Mouse (Mus musculus) neural tube, embryonic 14.5 days (tissue): Measurements from ENCODE around the gene Hsd17b2. TPM values are rescaled to one million over a fixed set of nuclear protein-coding genes. Genes with fewer than 3 reads are reported as not detected.

Experiments
- ATAC-seq: fragments of 200-750 bp; cut with Nextera tagmentation; 2 replicates; pipeline ENCODE4 v1.8.0; 2017; ENCODE audit warnings: low read depth, mild to moderate bottlenecking, moderate TSS enrichment, moderate library complexity
- H3K27ac ChIP-seq: fragments of 300-500 bp; sonication (generic); 2 replicates; pipeline ENCODE4 v1.5.1; 2014; ENCODE audit warnings: low read depth, mild to moderate bottlenecking, control low read depth, low read length, moderate library complexity, mixed read lengths
- H3K27me3 ChIP-seq: fragments of 300-500 bp; sonication (generic); 2 replicates; pipeline ENCODE4 v1.6.1; 2014; ENCODE audit warnings: low read length; ENCODE audit not compliant: control insufficient read depth, insufficient read depth
- H3K36me3 ChIP-seq: fragments of 300-500 bp; sonication (generic); 2 replicates; pipeline ENCODE4 v1.6.1; 2014; ENCODE audit warnings: low read length, mixed read lengths; ENCODE audit not compliant: control insufficient read depth, insufficient read depth
- H3K4me1 ChIP-seq: fragments of 300-500 bp; sonication (generic); 2 replicates; pipeline ENCODE4 v1.6.1; 2014; ENCODE audit warnings: low read length; ENCODE audit not compliant: control insufficient read depth, insufficient read depth
- H3K4me2 ChIP-seq: fragments of 300-500 bp; sonication (generic); 2 replicates; pipeline ENCODE4 v1.6.1; 2014; ENCODE audit warnings: mild to moderate bottlenecking, low read depth, low read length, control low read depth
- H3K4me3 ChIP-seq: fragments of 300-500 bp; sonication (generic); 2 replicates; pipeline ENCODE4 v1.5.1; 2014; ENCODE audit warnings: low read depth, low read length, control low read depth, mixed read lengths
- H3K9ac ChIP-seq: fragments of 300-500 bp; sonication (generic); replicated peaks from 2 replicates; pipeline ENCODE4 v1.6.1; 2014; ENCODE audit warnings: low read depth, mild to moderate bottlenecking, control low read depth, low read length, mixed read lengths
- H3K9me3 ChIP-seq: fragments of 300-500 bp; sonication (generic); 2 replicates; pipeline ENCODE4 v1.6.1; 2016; ENCODE audit warnings: low read length; ENCODE audit not compliant: control insufficient read depth
- WGBS: fragments of 180-500 bp; shearing (Covaris S2); extraction: QIAGEN DNeasy Blood & Tissue Kit; methylation state at CpG from one replicate; pipeline ENCODE4 v1.1.7; 2014; 5-methylcytosine and 5-hydroxymethylcytosine counted together
- polyA plus RNA-seq: library from polyadenylated mRNA; unstranded; fragments of >200 nt; fragmentation: Nextera tagmentation; extraction: Ambion mirVana; gene quantifications from 2 replicates; pipeline ENCODE4 v1.2.1, GENCODE M21; 2014

Gene Hsd17b2
- polyA plus RNA-seq, 1 experiment from 2014 or later, result 0.36 TPM

- 80% methylated on average over 8 of the region's 9 CpGs for WGBS
- Histone ChIP-seq H3K27ac (no peak overlapping the region), H3K9ac (no peak overlapping the region), H3K4me2 (no peak overlapping the region), H3K27me3 (no peaks in the 10 kb centered on the region), H3K4me1 (no peaks in the 10 kb centered on the region), H3K9me3 (no peaks in the 10 kb centered on the region), H3K4me3 (no peak overlapping the region), H3K36me3 (no peaks in the 10 kb centered on the region)
- ATAC-seq, result no peak
Measured at GRCm38 (mm10) chr8:117747886-117748730, 46.4 kb downstream of the Hsd17b2 start.

GRCm38 (mm10) chr8:117749436-117749835 lies 47.7 kb downstream of the Hsd17b2 start:
- WGBS, result 48% methylated on average over 2 of the region's 2 CpGs

GRCm38 (mm10) chr8:117757900-117758299 lies 56.2 kb downstream of the Hsd17b2 start:
- Histone ChIP-seq H3K9me3 (no peaks in the 10 kb centered on the region), H3K36me3 (no peaks in the 10 kb centered on the region), H3K4me1 (no peaks in the 10 kb centered on the region), H3K9ac (no peak overlapping the region), H3K4me2 (no peak overlapping the region), H3K27me3 (no peaks in the 10 kb centered on the region), H3K4me3 (no peak overlapping the region), H3K27ac (no peak overlapping the region)
- ATAC-seq, result no peak
- 81% methylated on average over 11 of the region's 11 CpGs for WGBS

More at GRCm38 (mm10) chr8:117749436-117749835, 47.7 kb downstream of the Hsd17b2 start:
- no peaks in the 10 kb centered on the region for H3K36me3 ChIP-seq
- no peak overlapping the region for H3K4me3 ChIP-seq
- no peak overlapping the region for H3K27ac ChIP-seq
- H3K9me3 ChIP-seq, result no peaks in the 10 kb centered on the region
- H3K9ac ChIP-seq, result no peak overlapping the region
- H3K4me1 ChIP-seq, result no peaks in the 10 kb centered on the region
- H3K27me3 ChIP-seq, result no peaks in the 10 kb centered on the region
- no peak for ATAC-seq
- H3K4me2 ChIP-seq, result no peak overlapping the region

- H3K27ac ChIP-seq, result no peak overlapping the region
- no peak for ATAC-seq
- no peaks in the 10 kb centered on the region for H3K4me1 ChIP-seq
- no peak overlapping the region for H3K4me3 ChIP-seq
- H3K9ac ChIP-seq, result no peak overlapping the region
- no peaks in the 10 kb centered on the region for H3K9me3 ChIP-seq
- H3K36me3 ChIP-seq, result no peaks in the 10 kb centered on the region
- no peak overlapping the region for H3K4me2 ChIP-seq
- 81% methylated on average over 6 of the region's 6 CpGs for WGBS
- H3K27me3 ChIP-seq, result no peaks in the 10 kb centered on the region
Measured at GRCm38 (mm10) chr8:117762776-117763175, 61.1 kb downstream of the Hsd17b2 start.

- no peak overlapping the region for H3K27ac ChIP-seq
- no peaks in the 10 kb centered on the region for H3K27me3 ChIP-seq
- H3K9me3 ChIP-seq, result no peaks in the 10 kb centered on the region
- no peak overlapping the region for H3K4me3 ChIP-seq
- H3K4me1 ChIP-seq, result no peaks in the 10 kb centered on the region
- 89% methylated on average over 4 of the region's 4 CpGs for WGBS
- ATAC-seq, result no peak
- H3K4me2 ChIP-seq, result no peak overlapping the region
- no peak overlapping the region for H3K9ac ChIP-seq
- H3K36me3 ChIP-seq, result no peaks in the 10 kb centered on the region
Measured at GRCm38 (mm10) chr8:117764625-117765024, 62.9 kb downstream of the Hsd17b2 start.

- WGBS, result 87% methylated on average over 5 of the region's 5 CpGs
- H3K4me2 ChIP-seq, result no peak overlapping the region
- no peak overlapping the region for H3K27ac ChIP-seq
- no peaks in the 10 kb centered on the region for H3K9me3 ChIP-seq
- no peak overlapping the region for H3K4me3 ChIP-seq
- no peak overlapping the region for H3K9ac ChIP-seq
- no peaks in the 10 kb centered on the region for H3K27me3 ChIP-seq
- H3K4me1 ChIP-seq, result no peaks in the 10 kb centered on the region
- ATAC-seq, result no peak
- H3K36me3 ChIP-seq, result no peaks in the 10 kb centered on the region
Measured at GRCm38 (mm10) chr8:117765947-117766346, 64.2 kb downstream of the Hsd17b2 start.

GRCm38 (mm10) chr8:117768971-117769370 lies 67.3 kb downstream of the Hsd17b2 start:
- H3K36me3 ChIP-seq, result no peaks in the 10 kb centered on the region
- H3K4me2 ChIP-seq, result no peak overlapping the region
- H3K4me1 ChIP-seq, result no peaks in the 10 kb centered on the region
- WGBS, result 85% methylated on average over 7 of the region's 7 CpGs
- no peaks in the 10 kb centered on the region for H3K27me3 ChIP-seq
- H3K9ac ChIP-seq, result no peak overlapping the region
- no peak for ATAC-seq
- no peaks in the 10 kb centered on the region for H3K9me3 ChIP-seq
- H3K4me3 ChIP-seq, result no peak overlapping the region
- no peak overlapping the region for H3K27ac ChIP-seq

GRCm38 (mm10) chr8:117771115-117771836 lies 69.6 kb downstream of the Hsd17b2 start:
- H3K4me1 ChIP-seq, result no peaks in the 10 kb centered on the region
- no peak for ATAC-seq
- H3K4me2 ChIP-seq, result no peak overlapping the region
- H3K9ac ChIP-seq, result no peak overlapping the region
- H3K9me3 ChIP-seq, result no peaks in the 10 kb centered on the region
- WGBS, result 88% methylated on average over 9 of the region's 9 CpGs
- no peak overlapping the region for H3K27ac ChIP-seq
- no peaks in the 10 kb centered on the region for H3K27me3 ChIP-seq
- H3K36me3 ChIP-seq, result no peaks in the 10 kb centered on the region
- no peak overlapping the region for H3K4me3 ChIP-seq

GRCm38 (mm10) chr8:117772126-117772525 lies 70.4 kb downstream of the Hsd17b2 start:
- no peaks in the 10 kb centered on the region for H3K27me3 ChIP-seq
- 62% methylated on average over 2 of the region's 2 CpGs for WGBS
- no peak overlapping the region for H3K4me2 ChIP-seq
- no peaks in the 10 kb centered on the region for H3K36me3 ChIP-seq
- no peak overlapping the region for H3K27ac ChIP-seq
- no peak for ATAC-seq
- H3K4me1 ChIP-seq, result no peaks in the 10 kb centered on the region
- H3K4me3 ChIP-seq, result no peak overlapping the region
- no peak overlapping the region for H3K9ac ChIP-seq
- H3K9me3 ChIP-seq, result no peaks in the 10 kb centered on the region
